Mouse (Mus musculus): ENCODE measurements around the gene Aif1. TPM values are rescaled to one million over a fixed set of nuclear protein-coding genes. Genes with fewer than 3 reads are reported as not detected.

Gene Aif1
- total and polyA plus RNA-seq, 3 experiments: 0.42 to 0.45 TPM; not detected in 1

GRCm38 (mm10) chr17:35187345-35187744, 11.5 kb upstream of the Aif1 start:
- Histone ChIP-seq H3K9ac (ENCODE audit: control insufficient read depth, low read depth, low read length, poor library complexity, severe bottlenecking) (peak overlapping the region; percentile 38), H3K79me2 (ENCODE audit: control insufficient read depth, insufficient read depth, low read length, poor library complexity) (no peaks in the 10 kb centered on the region), H3K4me1 (ENCODE audit: control insufficient read depth in 1 of 2, insufficient read depth in 2 of 2, low read length in 2 of 2) (peaks cover 18 to 43% of the 10 kb centered on the region in 2 experiments), H3K9me3 (replicated peaks; ENCODE audit: insufficient read depth, low read length) (no peaks in the 10 kb centered on the region), H3K36me3 (ENCODE audit: control insufficient read depth in 1 of 2, insufficient read depth in 2 of 2, low read length in 2 of 2) (peaks cover 0 to 37% of the 10 kb centered on the region in 2 experiments; a peak in 2 of 4 replicates), H3K27ac (ENCODE audit: control insufficient read depth, low read depth, low read length) (peak overlapping the region; percentile 81), H3K4me3 (ENCODE audit: control insufficient read depth in 1 of 2, insufficient read depth in 1 of 2, low read depth in 2 of 2, low read length in 2 of 2) (no peak overlapping the region), H3K27me3 (ENCODE audit: control insufficient read depth in 1 of 2, insufficient read depth in 2 of 2, low read length in 2 of 2) (no peaks in the 10 kb centered on the region)
- TF ChIP-seq RAD21 (IDR thresholded peaks at IDR 0.05; ENCODE audit: low read depth, low read length): no peak
- no peak for TF ChIP-seq MAFK (IDR thresholded peaks at IDR 0.05; ENCODE audit: borderline replicate concordance, low read depth, low read length)
- DNase-seq (ENCODE audit: low read depth, low spot score): no peak

GRCm38 (mm10) chr17:35186681-35187080, 10.8 kb upstream of the Aif1 start:
- peak overlapping the region; percentile 57 to 65 for H3K4me3 ChIP-seq (ENCODE audit: control insufficient read depth in 1 of 2, insufficient read depth in 1 of 2, low read depth in 2 of 2, low read length in 2 of 2)
- H3K27ac ChIP-seq (ENCODE audit: control insufficient read depth, low read depth, low read length): peak overlapping the region; percentile 81
- H3K9me3 ChIP-seq (replicated peaks; ENCODE audit: insufficient read depth, low read length): no peaks in the 10 kb centered on the region
- peak overlapping the region; percentile 64 for H3K9ac ChIP-seq (ENCODE audit: control insufficient read depth, low read depth, low read length, poor library complexity, severe bottlenecking)
- 0 out of 2 replicates have a peak, but pooled peaks have one; percentile 51 for TF ChIP-seq CHD1 (IDR thresholded peaks at IDR 0.05; ENCODE audit: low read depth, low read length)
- 0 out of 2 replicates have a peak, but pooled peaks have one; percentile 20 for TF ChIP-seq NELFE (IDR thresholded peaks at IDR 0.05; ENCODE audit: low read depth, low read length)
- TF ChIP-seq ZC3H11A (IDR thresholded peaks at IDR 0.05; ENCODE audit: low read depth, low read length): no peak
- TF ChIP-seq ZNF384 (IDR thresholded peaks at IDR 0.05; ENCODE audit: low read depth, low read length): peak; percentile 64
- no peak for TF ChIP-seq NRF1 (IDR thresholded peaks at IDR 0.05; ENCODE audit: insufficient read depth, low read depth, low read length, poor library complexity, severe bottlenecking)
- TF ChIP-seq CHD2 (IDR thresholded peaks at IDR 0.05; ENCODE audit: low read length): no peak
- TF ChIP-seq MAZ (IDR thresholded peaks at IDR 0.05; ENCODE audit: low read depth, low read length): 0 out of 2 replicates have a peak, but pooled peaks have one; percentile 21
- TF ChIP-seq BHLHE40 (IDR thresholded peaks at IDR 0.05; ENCODE audit: borderline replicate concordance, low read depth, low read length): no peak
- peaks cover 0 to 37% of the 10 kb centered on the region in 2 experiments; a peak in 2 of 4 replicates for H3K36me3 ChIP-seq (ENCODE audit: control insufficient read depth in 1 of 2, insufficient read depth in 2 of 2, low read length in 2 of 2)
- DNase-seq (ENCODE audit: low read depth, low spot score): peak; percentile 80
- H3K79me2 ChIP-seq (ENCODE audit: control insufficient read depth, insufficient read depth, low read length, poor library complexity): no peaks in the 10 kb centered on the region
- H3K27me3 ChIP-seq (ENCODE audit: control insufficient read depth in 1 of 2, insufficient read depth in 2 of 2, low read length in 2 of 2): no peaks in the 10 kb centered on the region
- H3K4me1 ChIP-seq (ENCODE audit: control insufficient read depth in 1 of 2, insufficient read depth in 2 of 2, low read length in 2 of 2): peaks cover 17 to 43% of the 10 kb centered on the region in 2 experiments

GRCm38 (mm10) chr17:35185639-35186611, 10.1 kb upstream of the Aif1 start:
- H3K27ac ChIP-seq (ENCODE audit: control insufficient read depth, low read depth, low read length): peak overlapping the region; percentile 93
- TF ChIP-seq GATA1 (IDR thresholded peaks at IDR 0.05; ENCODE audit: low read depth, low read length): 0 out of 2 replicates have a peak, but pooled peaks have one; percentile 2
- peak; percentile 73; the same call in 1 of the 2 replicates for TF ChIP-seq MAX (IDR thresholded peaks at IDR 0.05; ENCODE audit: low read length)
- TF ChIP-seq POLR2AphosphoS2 (IDR thresholded peaks at IDR 0.05; ENCODE audit: low read length): no peak
- TF ChIP-seq ELF1 (IDR thresholded peaks at IDR 0.05; ENCODE audit: low read depth, low read length): peak; percentile 76
- peak; percentile 75; the same call in 1 of the 2 replicates for TF ChIP-seq BHLHE40 (IDR thresholded peaks at IDR 0.05; ENCODE audit: borderline replicate concordance, low read depth, low read length)
- TF ChIP-seq POLR2AphosphoS5 (IDR thresholded peaks at IDR 0.05; ENCODE audit: borderline replicate concordance, low read depth, low read length): no peak
- no peak for TF ChIP-seq CTCF (IDR thresholded peaks at IDR 0.05 in 2 of 3, conservative IDR thresholded peaks at IDR 0.05 in 1 of 3; ENCODE audit: control insufficient read depth in 1 of 3, insufficient read depth in 1 of 3, low read depth in 2 of 3, low read length in 3 of 3, poor library complexity in 1 of 3, severe bottlenecking in 1 of 3)
- TF ChIP-seq NRF1 (IDR thresholded peaks at IDR 0.05; ENCODE audit: insufficient read depth, low read depth, low read length, poor library complexity, severe bottlenecking): no peak
- TF ChIP-seq TCF12 (IDR thresholded peaks at IDR 0.05; ENCODE audit: low read depth, low read length): 0 out of 2 replicates have a peak, but pooled peaks have one; percentile 37
- TF ChIP-seq MYC (IDR thresholded peaks at IDR 0.05; ENCODE audit: low read depth, low read length): peak; percentile 88
- TF ChIP-seq MXI1 (IDR thresholded peaks at IDR 0.05; ENCODE audit: low read depth, low read length): peak; percentile 64; the same call in 1 of the 2 replicates
- peak; percentile 67; the same call in 1 of the 2 replicates for TF ChIP-seq MYB (IDR thresholded peaks at IDR 0.05; ENCODE audit: low read depth, low read length)
- 0 out of 2 replicates have a peak, but pooled peaks have one; percentile 37 for TF ChIP-seq MAFK (IDR thresholded peaks at IDR 0.05; ENCODE audit: borderline replicate concordance, low read depth, low read length)
- peak; percentile 24; the same call in 1 of the 2 replicates for TF ChIP-seq TAL1 (IDR thresholded peaks at IDR 0.05; ENCODE audit: low read length)
- TF ChIP-seq USF1 (IDR thresholded peaks at IDR 0.05; ENCODE audit: low read depth, low read length): peak; percentile 70

More at GRCm38 (mm10) chr17:35185639-35186611, 10.1 kb upstream of the Aif1 start:
- Histone ChIP-seq H3K27me3 (ENCODE audit: control insufficient read depth in 1 of 2, insufficient read depth in 2 of 2, low read length in 2 of 2) (no peaks in the 10 kb centered on the region), H3K79me2 (ENCODE audit: control insufficient read depth, insufficient read depth, low read length, poor library complexity) (no peaks in the 10 kb centered on the region), H3K4me3 (ENCODE audit: control insufficient read depth in 1 of 2, insufficient read depth in 1 of 2, low read depth in 2 of 2, low read length in 2 of 2) (peak overlapping the region; percentile 79 to 86), H3K36me3 (ENCODE audit: control insufficient read depth in 1 of 2, insufficient read depth in 2 of 2, low read length in 2 of 2) (peaks cover 0 to 33% of the 10 kb centered on the region in 2 experiments; a peak in 2 of 4 replicates), H3K9me3 (replicated peaks; ENCODE audit: insufficient read depth, low read length) (no peaks in the 10 kb centered on the region), H3K9ac (ENCODE audit: control insufficient read depth, low read depth, low read length, poor library complexity, severe bottlenecking) (peak overlapping the region; percentile 79), H3K4me1 (ENCODE audit: control insufficient read depth in 1 of 2, insufficient read depth in 2 of 2, low read length in 2 of 2) (peaks cover 15 to 43% of the 10 kb centered on the region in 2 experiments)
- DNase-seq (ENCODE audit: low read depth, low spot score): peak; percentile 95
